Mouse (Mus musculus) liver, postnatal 0 days (tissue): ENCODE measurements at regions not wholly inside any gene's neighbourhood (a gene's known extent, or its start where the extent isn't known, plus 50 kb on each side); places are given as distances from the start of the nearest gene placed in this dataset.

Experiments
- CTCF ChIP-seq: sonication (generic); IDR thresholded peaks from 2 replicates; pipeline ENCODE4 v1.5.1; 2016; ENCODE audit warnings: antibody characterized with exemption, low read depth
- EP300 ChIP-seq: IDR thresholded peaks from 2 replicates; pipeline ENCODE4 v1.6.1; 2016; ENCODE audit warnings: antibody characterized with exemption, low read depth, mild to moderate bottlenecking

GRCm38 (mm10) chr3:34552542-34553208 is 97.5 kb upstream of the Sox2 start:
- no peak for TF ChIP-seq EP300
- TF ChIP-seq CTCF, result no peak
